Mouse (Mus musculus) heart, postnatal 0 days (tissue): ENCODE measurements at regions not wholly inside any gene's neighbourhood (a gene's known extent, or its start where the extent isn't known, plus 50 kb on each side); places are given as distances from the start of the nearest gene placed in this dataset.

Source experiments
- ATAC-seq: fragments of 200-750 bp; cut with Nextera tagmentation; 2 replicates; pipeline ENCODE4 v1.8.0; 2017; ENCODE audit warnings: low read depth, moderate number of reproducible peaks, moderate library complexity; ENCODE audit not compliant: insufficient read depth
- DNase-seq: peaks from one replicate; pipeline ENCODE4 v3.0.0-alpha.2; 2016; ENCODE audit warnings: low spot score
- H3K27ac ChIP-seq: fragments of 300-500 bp; sonication (generic); 2 replicates; pipeline ENCODE4 v1.5.1; 2014; ENCODE audit warnings: low read depth, mild to moderate bottlenecking
- H3K27me3 ChIP-seq: fragments of 300-500 bp; sonication (generic); 2 replicates; pipeline ENCODE4 v1.6.1; 2014; ENCODE audit warnings: low read length, mixed read lengths; ENCODE audit not compliant: control insufficient read depth, insufficient read depth
- H3K36me3 ChIP-seq: fragments of 300-500 bp; sonication (generic); replicated peaks from 2 replicates; pipeline ENCODE4 v1.6.1; 2014; ENCODE audit warnings: low read length, mixed read lengths; ENCODE audit not compliant: control insufficient read depth, insufficient read depth
- H3K4me1 ChIP-seq: fragments of 300-500 bp; sonication (generic); 2 replicates; pipeline ENCODE4 v1.6.1; 2014; ENCODE audit warnings: antibody characterized with exemption; ENCODE audit not compliant: control insufficient read depth, insufficient read depth
- H3K4me2 ChIP-seq: fragments of 300-500 bp; sonication (generic); 2 replicates; pipeline ENCODE4 v1.6.1; 2014; ENCODE audit warnings: low read depth, mild to moderate bottlenecking, low read length, moderate library complexity
- H3K4me3 ChIP-seq: fragments of 300-500 bp; sonication (generic); 2 replicates; pipeline ENCODE4 v1.5.1; 2014; ENCODE audit warnings: low read depth, low read length
- H3K9ac ChIP-seq: fragments of 300-500 bp; sonication (generic); replicated peaks from 2 replicates; pipeline ENCODE4 v1.6.1; 2014; ENCODE audit warnings: low read depth, low read length, mixed read lengths
- H3K9me3 ChIP-seq: fragments of 300-500 bp; sonication (generic); replicated peaks from 2 replicates; pipeline ENCODE4 v1.6.1; 2016; ENCODE audit warnings: low read length; ENCODE audit not compliant: control insufficient read depth
- CTCF ChIP-seq: IDR thresholded peaks from 2 replicates; pipeline ENCODE4 v1.5.1; 2016; ENCODE audit warnings: antibody characterized with exemption, control low read depth, low read depth
- EP300 ChIP-seq: IDR thresholded peaks from 2 replicates; pipeline ENCODE4 v1.6.1; 2016; ENCODE audit warnings: antibody characterized with exemption, low read depth
- WGBS: fragments of 180-500 bp; shearing (Covaris S2); extraction: QIAGEN DNeasy Blood & Tissue Kit; methylation state at CpG from one replicate; pipeline ENCODE4 v1.1.7; 2014; 5-methylcytosine and 5-hydroxymethylcytosine counted together

DNA sequence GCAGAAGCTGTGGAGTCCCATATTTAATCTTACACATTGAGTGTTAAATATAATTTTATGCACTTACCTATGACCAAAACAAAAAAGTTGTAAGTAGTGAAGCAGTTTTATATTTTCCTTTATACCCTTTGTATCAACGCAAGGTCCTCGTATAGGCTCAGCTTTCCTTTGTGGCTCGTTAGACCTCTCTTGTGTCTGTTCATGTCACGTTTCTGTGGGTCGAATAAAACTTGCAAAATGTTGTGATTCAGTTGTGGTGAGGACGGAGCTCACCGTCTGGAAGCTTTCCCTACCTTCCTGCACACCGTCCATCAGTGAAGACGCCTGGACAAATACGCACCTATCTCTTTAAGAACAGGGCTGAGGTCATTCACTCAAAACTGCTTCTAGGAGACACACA, 64.9 kb upstream of the Cpsf6 start:
- no peaks in the 10 kb centered on the region for H3K4me1 ChIP-seq
- H3K4me2 ChIP-seq = no peak overlapping the region
- no peak for TF ChIP-seq CTCF
- TF ChIP-seq EP300 = no peak
- ATAC-seq (no peak), DNase-seq (no peak)
- H3K27ac ChIP-seq = no peak overlapping the region
- no peaks in the 10 kb centered on the region for H3K36me3 ChIP-seq
- 75% methylated on average over 10 of the region's 10 CpGs for WGBS
- H3K4me3 ChIP-seq = no peak overlapping the region
- no peaks in the 10 kb centered on the region for H3K27me3 ChIP-seq
- H3K9me3 ChIP-seq = no peaks in the 10 kb centered on the region
- H3K9ac ChIP-seq = no peak overlapping the region

DNA sequence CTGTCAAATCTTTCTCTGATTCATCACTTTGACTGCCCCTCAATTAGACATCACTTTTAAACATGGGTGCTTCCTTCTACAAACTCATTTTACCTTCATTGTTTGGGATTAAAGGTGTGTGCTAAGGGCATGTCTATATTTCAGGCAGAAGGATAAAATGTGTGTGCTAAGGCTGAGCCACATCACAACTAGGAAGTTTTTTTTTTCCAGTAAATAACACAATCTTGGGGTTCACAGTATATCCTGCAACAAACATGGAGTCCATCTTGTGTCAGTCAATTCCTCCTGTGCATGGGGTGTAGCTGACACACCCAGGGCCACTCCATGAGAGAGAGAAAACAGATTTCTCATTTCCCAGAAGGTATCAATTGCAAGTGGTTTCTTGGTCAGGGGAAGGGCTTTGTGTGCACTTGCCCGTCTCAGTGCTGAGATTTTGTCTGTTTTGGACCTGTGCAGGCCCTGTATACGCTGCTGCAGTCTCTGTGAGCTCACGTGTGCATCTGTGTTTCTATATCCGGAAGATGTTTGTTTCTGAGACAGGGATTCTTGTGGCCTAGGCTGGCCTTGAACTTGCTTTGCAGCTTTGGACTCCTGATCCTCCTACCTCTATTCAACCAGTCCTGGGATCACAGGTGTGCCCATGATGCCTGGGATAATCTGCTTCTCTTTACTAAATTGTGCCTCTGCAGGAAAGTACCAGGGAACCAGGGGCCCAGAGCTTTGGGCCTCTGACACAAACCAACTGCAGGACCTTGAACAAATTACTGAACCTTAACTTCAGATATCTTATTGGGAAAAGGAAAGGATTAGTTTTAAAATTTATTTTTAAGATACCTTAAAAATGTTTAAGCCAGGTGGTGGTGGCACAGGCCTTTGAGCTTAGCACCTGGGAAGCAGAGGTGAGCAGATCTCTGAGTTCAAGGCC, 63.9 kb upstream of the Cpsf6 start:
- 89% methylated on average over 4 of the region's 4 CpGs for WGBS
- Histone ChIP-seq H3K4me3 (no peak overlapping the region), H3K4me1 (no peaks in the 10 kb centered on the region), H3K36me3 (no peaks in the 10 kb centered on the region), H3K27me3 (no peaks in the 10 kb centered on the region), H3K9me3 (no peaks in the 10 kb centered on the region), H3K9ac (no peak overlapping the region), H3K27ac (no peak overlapping the region), H3K4me2 (no peak overlapping the region)
- ATAC-seq = no peak
- no peak for DNase-seq
- TF ChIP-seq CTCF (no peak), EP300 (no peak)

DNA sequence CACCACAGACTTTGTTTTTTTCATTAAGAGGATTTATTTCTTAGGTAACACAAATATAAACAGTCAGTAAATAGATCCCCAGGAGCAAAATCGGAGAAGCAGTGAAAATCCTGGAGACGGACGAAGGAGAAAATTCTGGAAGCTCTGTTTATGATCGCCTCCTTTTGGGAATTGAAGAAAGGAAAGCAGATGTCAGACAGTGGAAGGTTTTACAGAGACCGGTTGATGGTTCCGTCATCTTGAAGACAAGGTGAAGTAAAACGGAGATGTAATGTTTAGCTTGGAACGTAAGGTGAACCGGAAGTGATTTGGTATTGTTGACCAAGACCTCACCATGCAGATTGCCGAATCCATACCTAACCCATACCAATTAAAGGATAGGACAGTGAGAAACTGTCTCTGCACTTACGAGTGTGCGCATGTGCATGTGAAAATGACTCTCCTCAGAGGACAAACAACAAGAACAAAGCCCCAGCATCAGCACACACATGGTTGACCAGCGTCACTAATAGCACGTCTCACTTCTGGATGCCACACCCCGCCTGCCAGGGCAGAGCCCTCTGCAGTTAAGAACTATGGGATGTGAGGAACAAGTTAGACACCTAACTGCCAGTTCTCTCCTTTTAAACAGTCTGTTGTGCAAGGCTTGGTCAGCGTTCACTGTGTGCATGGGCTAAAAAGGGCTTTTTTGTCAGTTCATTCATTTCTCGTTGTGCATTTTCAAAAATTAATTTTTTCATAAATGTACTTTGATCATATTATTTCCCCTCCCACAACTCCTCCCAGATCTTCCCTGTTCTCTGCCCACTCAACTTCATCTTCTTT, 62.4 kb upstream of the Cpsf6 start:
- no peaks in the 10 kb centered on the region for H3K4me1 ChIP-seq
- 90% methylated on average over 17 of the region's 17 CpGs for WGBS
- H3K27ac ChIP-seq = no peak overlapping the region
- no peak overlapping the region for H3K4me3 ChIP-seq
- no peaks in the 10 kb centered on the region for H3K27me3 ChIP-seq
- DNase-seq (no peak), ATAC-seq (no peak)
- no peaks in the 10 kb centered on the region for H3K36me3 ChIP-seq
- H3K9me3 ChIP-seq = no peaks in the 10 kb centered on the region
- no peak overlapping the region for H3K9ac ChIP-seq
- no peak for TF ChIP-seq CTCF
- no peak for TF ChIP-seq EP300
- H3K4me2 ChIP-seq = no peak overlapping the region

DNA sequence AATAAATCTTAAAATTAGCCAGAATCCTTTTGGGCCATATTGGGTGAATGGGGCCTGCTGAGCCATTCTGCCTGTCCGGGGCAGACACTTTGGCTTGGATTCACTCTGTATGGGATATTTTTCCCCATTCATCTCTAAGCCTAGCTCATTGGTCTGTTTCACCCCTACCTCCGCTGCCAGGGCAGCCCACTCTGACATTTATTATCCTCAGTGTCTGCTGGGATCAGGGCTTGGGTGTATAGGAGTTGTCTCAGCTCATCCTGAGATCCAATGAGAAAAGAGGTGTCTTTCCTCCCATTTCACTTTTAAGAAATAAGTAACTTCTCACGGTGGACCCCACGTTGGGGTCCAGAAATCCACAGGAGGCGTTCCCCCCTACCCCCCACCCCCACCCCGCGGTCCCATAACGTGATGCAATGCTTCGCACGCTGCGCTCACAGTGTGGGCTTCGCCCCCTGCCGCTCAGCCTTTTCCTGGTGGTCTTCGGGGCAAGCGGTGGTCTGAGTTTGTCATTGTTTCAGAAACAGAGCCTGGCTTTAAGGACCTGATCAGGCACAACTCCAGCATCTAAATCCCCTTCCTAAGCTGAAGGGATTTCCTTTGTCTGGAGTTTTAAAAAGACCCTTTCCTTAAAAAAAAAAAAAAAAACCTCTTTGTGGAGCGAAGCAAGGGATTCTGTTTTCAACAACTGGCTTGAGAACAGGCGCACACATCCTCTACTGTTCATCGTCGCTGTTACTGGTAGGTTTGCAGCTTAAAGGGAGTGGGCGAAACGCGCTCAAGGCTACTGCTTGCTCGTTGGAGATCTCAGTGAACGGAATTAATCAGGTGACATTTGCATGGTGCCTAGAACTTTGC, 61.5 kb upstream of the Cpsf6 start:
- DNase-seq (no peak), ATAC-seq (no peak)
- Histone ChIP-seq H3K27me3 (no peaks in the 10 kb centered on the region), H3K4me3 (no peak overlapping the region), H3K9me3 (no peaks in the 10 kb centered on the region), H3K4me1 (no peaks in the 10 kb centered on the region), H3K9ac (no peak overlapping the region), H3K36me3 (no peaks in the 10 kb centered on the region), H3K27ac (no peak overlapping the region), H3K4me2 (no peak overlapping the region)
- WGBS = 46% methylated on average over 24 of the region's 24 CpGs
- TF ChIP-seq EP300 (no peak), CTCF (no peak)

DNA sequence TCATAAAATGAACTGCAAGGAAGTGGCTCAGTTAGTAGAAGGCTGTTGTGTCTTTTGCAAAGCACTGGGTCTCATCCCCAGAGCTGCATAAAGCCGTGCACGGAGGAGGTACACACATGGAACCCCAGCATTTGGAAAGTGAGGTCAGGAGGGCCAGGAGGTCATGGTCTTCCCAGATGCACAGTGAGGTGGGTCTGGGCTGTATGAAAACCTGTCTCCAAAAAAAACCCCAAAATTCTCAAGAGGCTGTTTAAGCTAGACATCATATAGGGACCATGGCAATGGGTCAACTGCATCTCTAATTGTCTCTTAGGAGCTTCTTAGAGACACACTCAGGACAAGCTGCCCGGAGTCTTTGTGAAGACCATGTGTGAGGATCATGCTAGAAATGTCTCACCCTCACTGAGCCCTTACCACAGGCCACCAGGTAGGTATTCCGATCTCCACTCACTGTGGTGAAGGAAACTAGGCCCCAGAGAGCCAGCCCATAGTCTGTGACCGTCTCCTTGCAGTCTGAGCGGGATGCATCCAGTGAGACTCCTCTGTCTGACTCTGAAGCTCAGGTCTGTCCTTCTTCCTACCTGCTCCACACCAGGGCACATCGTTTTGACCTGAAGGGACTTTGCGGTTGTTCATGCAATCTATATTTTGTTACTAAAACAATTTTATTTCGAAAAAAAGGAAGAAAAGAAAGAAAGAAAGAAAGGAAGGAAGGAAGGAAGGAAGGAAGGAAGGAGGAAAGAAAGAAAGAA, 60.6 kb upstream of the Cpsf6 start:
- Histone ChIP-seq H3K4me3 (no peak overlapping the region), H3K9me3 (no peaks in the 10 kb centered on the region), H3K36me3 (no peaks in the 10 kb centered on the region), H3K27ac (no peak overlapping the region), H3K27me3 (no peaks in the 10 kb centered on the region), H3K4me1 (no peaks in the 10 kb centered on the region), H3K9ac (no peak overlapping the region), H3K4me2 (no peak overlapping the region)
- no peak for DNase-seq
- 79% methylated on average over 9 of the region's 9 CpGs for WGBS
- TF ChIP-seq CTCF = no peak
- no peak for TF ChIP-seq EP300
- ATAC-seq = no peak
